Mouse (Mus musculus) left cerebral cortex, adult 2 months (tissue): ENCODE results near the gene Tnfrsf21. TPM values are rescaled to one million over a fixed set of nuclear protein-coding genes. Genes with fewer than 3 reads are reported as not detected.

Source experiments
- DNase-seq, 2 experiments: peaks; one replicate each; pipeline ENCODE4 v3.0.0; 2021 to 2022; ENCODE audit warnings: low spot score in 2 of 2, mixed read lengths in 1 of 2; ENCODE audit errors: extremely low spot score in 1 of 2
- H3K27ac ChIP-seq: fragments of 200-600 bp; 2 replicates; pipeline ENCODE4 v1.8.1; 2022
- H3K4me3 ChIP-seq: fragments of 200-600 bp; 2 replicates; pipeline ENCODE4 v1.8.1; 2022
- CTCF ChIP-seq: fragments of 200-600 bp; IDR thresholded peaks from 2 replicates; pipeline ENCODE4 v1.8.1; 2022; ENCODE audit warnings: antibody characterized with exemption, mild to moderate bottlenecking, moderate library complexity
- intact Hi-C: fragments of 180-260 bp; cut with DNase I; formaldehyde crosslinking; loops from one replicate; pipeline ENCODE4 v1.15.1; 2025
- total RNA-seq, 2 experiments: library from RNA; stranded (reverse); gene quantifications; 2 replicates each; pipeline ENCODE4 v1.2.3; 2021

Tnfrsf21 gene
- total RNA-seq, 2 experiments from 2014 or later = 81.4 to 82.2 TPM

DNA sequence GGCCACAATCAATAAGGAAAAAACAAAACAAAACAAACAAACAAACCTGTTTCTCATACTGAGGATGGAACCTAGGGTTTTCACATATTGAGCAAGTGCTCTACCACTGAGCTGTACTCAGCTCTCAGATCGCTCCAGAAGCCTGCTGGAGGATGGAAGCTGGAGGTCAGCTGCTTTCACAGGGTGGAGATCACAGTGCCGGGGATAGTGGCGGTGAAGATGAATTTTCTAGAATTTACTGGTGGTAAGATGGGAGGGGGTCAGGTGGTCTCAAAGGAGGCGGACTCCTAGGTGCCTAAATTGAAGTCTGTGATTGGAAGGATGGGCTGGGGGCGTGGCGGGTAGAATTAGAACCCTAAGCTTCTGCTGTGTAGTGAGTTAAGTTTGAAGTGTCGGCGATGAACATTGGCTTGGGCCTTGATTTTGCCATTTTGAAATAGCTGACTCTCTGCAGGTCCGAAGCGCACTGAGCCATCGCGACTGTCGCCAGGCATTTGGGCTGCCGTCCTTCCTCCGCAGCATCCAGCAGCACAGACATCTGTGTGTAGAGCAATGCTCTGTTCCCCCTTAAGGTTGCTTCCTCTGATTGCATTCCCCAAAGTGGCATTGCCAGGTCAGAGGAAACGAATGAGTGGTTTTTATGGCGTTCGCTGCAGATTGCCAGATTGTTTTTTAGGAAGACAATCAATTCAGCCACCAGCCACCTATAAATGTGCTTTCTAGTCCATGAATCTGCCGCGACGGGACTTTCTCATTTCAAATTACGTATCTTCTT, 9.7 kb downstream of the Tnfrsf21 start:
- Histone ChIP-seq H3K4me3 (no peak overlapping the region), H3K27ac (no peak overlapping the region)
- no peak for TF ChIP-seq CTCF
- DNase-seq = no peak
- intact Hi-C loops = no loop called here

DNA sequence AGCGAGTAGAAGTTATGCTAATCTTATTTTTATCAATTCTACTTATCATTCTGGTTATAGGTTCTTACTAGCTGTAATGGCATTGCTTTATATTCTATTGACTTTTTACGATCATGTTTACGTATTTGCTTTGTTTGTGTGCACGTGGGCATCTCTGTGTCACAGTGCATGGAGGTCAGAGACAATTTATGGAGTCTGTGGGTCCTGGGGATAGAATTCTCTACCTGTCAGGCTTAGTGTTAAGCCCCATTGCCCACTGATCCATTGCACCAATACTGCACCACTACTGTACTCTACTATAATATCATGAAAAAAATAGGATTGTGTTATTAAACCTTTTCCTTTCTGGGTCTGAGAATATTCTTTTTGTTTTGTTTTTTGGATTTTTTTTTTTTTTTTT, 10.4 kb downstream of the Tnfrsf21 start:
- TF ChIP-seq CTCF = no peak
- no peak overlapping the region for H3K27ac ChIP-seq
- no peak overlapping the region for H3K4me3 ChIP-seq
- intact Hi-C loops = no loop called here
- DNase-seq = no peak

DNA sequence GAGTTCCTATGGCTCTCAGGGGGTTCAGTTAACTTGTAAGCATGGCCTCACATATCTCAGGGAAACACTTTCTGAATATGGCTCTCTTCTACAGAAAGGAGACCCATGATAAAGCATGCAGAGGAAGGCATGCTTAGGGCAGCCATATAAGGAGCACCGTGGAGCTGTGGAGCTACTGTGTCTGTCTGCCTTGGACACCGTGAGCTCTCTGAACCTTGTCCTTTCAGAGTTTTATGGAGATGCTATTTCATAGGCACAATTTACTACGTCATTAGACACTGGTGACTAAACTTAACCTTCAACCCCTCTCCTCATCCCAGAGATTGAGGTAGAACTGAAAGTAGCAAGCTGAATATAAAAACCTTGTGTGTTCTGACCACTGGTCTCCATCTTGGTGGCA, 13.2 kb downstream of the Tnfrsf21 start:
- Histone ChIP-seq H3K27ac (peak overlapping the region; percentile 65; the same call in 1 of the 2 replicates), H3K4me3 (no peak overlapping the region)
- no peak for TF ChIP-seq CTCF
- DNase-seq = no peak
- intact Hi-C loops = no loop called here

DNA sequence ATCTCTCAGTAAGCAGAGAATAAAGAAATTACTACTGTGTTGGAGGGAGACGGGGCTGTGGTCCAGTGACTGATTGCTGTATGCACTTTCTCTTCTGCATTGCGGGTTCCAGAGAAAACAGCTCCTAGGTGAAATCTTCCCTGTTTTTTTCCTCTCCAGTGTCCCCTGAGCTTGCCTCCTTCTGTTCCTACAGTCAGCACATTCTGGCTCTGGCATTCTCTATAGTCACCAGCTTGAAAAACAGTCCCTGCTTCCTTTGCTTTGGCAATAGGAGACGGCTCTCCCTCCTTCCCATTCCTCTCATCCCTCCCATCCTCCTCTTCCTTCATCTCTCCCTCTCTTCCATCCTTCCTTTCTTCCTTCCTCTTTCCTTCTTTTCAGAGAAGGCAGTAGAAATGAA, 13.9 kb downstream of the Tnfrsf21 start:
- Histone ChIP-seq H3K27ac (peak overlapping the region; percentile 65), H3K4me3 (no peak overlapping the region)
- DNase-seq = no peak
- intact Hi-C loops = no loop called here
- no peak for TF ChIP-seq CTCF

DNA sequence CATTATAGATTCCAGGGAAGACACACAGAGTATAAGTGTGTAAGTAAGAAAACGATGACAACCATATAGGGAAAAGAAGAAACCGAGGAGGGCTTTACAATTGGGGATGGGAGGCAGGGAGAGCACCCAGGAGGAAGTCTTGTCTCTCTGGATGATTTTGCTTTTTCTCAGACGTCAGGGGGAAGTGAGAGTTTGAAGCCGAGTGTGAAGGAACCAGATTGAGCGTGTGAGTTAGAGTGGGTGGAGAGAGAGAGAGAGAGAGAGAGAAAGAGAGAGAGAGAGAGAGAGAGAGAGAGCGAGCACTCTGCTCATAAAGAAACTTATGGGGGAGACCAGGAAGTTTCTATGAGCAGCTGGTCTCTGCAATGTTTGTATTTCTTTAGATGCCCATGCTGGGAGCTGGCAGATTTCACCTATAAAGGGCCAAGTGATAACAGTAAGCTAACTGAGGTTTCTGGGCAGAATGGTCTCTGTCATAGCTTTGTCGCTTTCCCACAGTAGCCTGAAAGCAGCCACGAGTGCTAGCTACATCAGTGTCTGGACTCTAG, 16.2 kb downstream of the Tnfrsf21 start:
- no peak for TF ChIP-seq CTCF
- H3K4me3 ChIP-seq = no peak overlapping the region
- peak in 1 of 2 experiments; percentile 30 for DNase-seq
- intact Hi-C loops = loop anchor here (2.0 kb wide), 1 partner anchor 44 kb away; no protein-coding TSS in a partner anchor
- peak overlapping the region; percentile 55 for H3K27ac ChIP-seq

DNA sequence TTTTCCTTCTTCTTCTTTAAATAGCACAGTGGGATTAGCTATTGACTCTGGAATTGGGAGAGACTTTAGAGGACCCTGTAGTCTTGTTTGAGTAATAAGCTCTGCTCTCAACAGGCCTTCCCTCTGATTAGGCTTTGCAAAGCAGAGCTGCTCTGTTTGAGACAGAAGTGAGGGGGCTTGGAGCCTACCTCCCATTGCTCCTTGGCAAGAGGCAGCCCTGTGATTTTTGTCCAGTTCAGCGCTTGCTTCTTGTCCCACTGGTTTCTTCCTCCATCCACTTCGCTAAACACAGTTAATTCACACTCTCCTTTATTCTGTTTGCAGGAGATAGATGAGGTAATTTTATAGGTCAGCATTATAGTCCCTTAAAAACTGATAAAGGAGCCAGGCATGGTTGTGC, 19.0 kb downstream of the Tnfrsf21 start:
- Histone ChIP-seq H3K4me3 (no peak overlapping the region), H3K27ac (no peak overlapping the region)
- no peak for DNase-seq
- intact Hi-C loops = no loop called here
- no peak for TF ChIP-seq CTCF

DNA sequence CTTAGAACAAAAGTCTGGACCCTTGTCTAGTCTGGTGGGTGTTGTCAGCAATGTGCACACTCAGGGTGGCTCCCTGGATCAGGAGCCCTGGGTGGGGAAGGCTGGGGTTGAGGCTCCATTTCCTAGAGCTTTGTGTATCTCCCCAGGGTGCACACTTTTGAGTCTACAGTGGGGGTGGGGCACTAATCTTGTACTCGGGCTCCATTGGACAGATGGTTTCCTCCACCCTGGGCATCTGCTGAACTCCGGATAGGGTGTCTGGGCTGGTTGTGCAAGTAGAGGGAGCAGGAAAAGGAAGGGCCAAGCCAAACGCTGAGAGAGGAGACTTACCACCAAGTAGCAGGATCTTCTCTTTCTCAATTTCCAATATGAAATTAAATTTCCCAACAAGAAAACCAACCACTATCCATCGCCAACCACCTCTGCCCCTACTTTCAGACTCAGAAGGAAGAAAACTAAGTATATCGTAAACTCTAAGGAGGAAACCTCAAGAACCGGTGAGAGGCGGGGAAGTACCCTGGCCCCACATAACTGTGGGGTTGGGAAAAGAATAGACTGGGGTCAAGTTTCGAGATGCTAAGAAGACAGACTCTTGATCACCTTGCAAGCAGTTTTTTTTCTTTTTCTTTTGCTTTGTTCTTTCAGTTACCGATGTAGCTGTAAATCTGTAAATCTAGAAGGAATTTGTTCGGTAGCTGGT, 19.9 kb downstream of the Tnfrsf21 start:
- intact Hi-C loops = no loop called here
- TF ChIP-seq CTCF = no peak
- no peak overlapping the region for H3K27ac ChIP-seq
- DNase-seq = no peak
- no peak overlapping the region for H3K4me3 ChIP-seq

DNA sequence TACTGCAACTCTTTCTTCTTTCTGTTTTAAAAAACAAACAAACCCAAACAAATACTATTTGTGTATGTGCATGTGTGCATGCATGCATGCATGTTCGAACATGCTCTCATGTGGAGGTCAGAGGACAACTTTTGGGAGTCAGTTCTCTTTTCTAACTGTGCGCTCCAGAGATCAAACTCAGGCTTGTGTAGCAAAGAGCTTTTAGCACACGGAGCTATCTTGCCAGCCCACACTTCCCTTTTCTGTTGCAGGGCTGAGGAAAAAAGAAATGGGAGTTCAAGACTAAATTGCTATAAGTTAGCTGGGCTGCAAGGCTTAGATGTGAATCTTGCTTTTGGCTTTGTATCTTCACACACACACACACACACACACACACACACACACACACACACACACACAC, 24.2 kb downstream of the Tnfrsf21 start:
- DNase-seq = no peak
- TF ChIP-seq CTCF = no peak
- intact Hi-C loops = no loop called here

DNA sequence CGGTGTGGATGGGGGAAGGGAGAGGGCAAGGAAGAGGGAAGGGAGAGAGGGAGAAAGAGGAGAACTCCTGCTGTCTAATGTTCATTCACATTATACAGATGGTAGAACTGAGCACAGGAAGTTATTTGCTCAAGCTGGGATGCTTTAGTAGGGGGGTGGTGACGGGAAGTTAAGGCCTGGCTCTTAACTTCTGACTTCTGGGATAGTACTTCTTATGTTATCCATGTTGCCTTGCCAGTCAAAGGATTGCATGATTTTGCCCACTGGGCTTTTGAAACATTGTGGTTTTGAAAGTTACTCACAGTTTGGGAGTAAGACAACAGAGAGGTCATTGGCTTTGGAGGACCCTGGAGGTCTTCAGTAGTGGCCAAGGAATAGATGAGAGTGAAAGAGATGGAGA, 34.3 kb downstream of the Tnfrsf21 start:
- no peak for TF ChIP-seq CTCF
- intact Hi-C loops = no loop called here
- Histone ChIP-seq H3K27ac (no peak overlapping the region), H3K4me3 (no peak overlapping the region)
- DNase-seq = no peak

More for the DNA sequence above, 24.2 kb downstream of the Tnfrsf21 start:
- Histone ChIP-seq H3K27ac (no peak overlapping the region), H3K4me3 (no peak overlapping the region)

DNA sequence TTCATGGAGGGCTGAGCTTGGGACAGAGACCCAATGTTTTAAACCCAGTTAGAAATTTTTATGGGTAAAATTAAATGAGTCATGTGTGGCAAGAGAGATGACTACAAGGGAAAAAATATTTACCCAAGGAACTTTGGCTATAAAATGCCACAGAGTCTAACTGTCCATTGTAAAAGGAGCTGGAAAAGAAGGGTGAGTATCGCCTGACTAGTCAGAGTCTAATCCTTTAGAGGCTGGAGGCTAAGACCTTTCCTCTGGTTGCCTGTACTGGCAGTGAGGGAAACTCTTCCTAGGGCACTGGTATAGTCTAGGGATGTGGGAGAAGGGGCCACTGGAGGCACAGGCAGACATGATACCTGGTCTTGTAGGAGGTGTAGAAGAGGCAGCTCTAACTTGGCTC, 36.4 kb downstream of the Tnfrsf21 start:
- DNase-seq = no peak
- TF ChIP-seq CTCF = no peak

DNA sequence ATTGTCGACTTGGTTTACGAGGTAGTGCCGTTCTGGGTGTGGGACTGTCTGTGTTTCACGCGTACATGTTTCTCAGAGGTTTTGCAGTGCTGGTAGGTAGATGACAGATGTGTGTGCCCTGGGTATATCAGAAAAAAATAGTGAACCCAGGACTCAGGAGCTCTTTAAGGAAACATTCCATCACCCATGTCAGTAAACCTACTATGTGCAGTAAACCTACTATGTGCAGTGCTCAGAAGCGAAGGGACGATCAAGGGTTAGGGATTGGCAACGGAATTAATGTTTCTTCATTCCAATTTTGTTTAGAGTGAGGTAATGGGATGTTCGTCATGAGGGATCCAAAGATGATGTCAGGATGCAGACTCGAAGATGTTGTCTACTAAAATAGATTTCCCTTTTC, 37.6 kb downstream of the Tnfrsf21 start:
- no peak overlapping the region for H3K27ac ChIP-seq
- H3K4me3 ChIP-seq = no peak overlapping the region
- intact Hi-C loops = no loop called here
- DNase-seq = no peak
- no peak for TF ChIP-seq CTCF

More for the DNA sequence above, 36.4 kb downstream of the Tnfrsf21 start:
- Histone ChIP-seq H3K4me3 (no peak overlapping the region), H3K27ac (no peak overlapping the region)
- intact Hi-C loops = no loop called here

DNA sequence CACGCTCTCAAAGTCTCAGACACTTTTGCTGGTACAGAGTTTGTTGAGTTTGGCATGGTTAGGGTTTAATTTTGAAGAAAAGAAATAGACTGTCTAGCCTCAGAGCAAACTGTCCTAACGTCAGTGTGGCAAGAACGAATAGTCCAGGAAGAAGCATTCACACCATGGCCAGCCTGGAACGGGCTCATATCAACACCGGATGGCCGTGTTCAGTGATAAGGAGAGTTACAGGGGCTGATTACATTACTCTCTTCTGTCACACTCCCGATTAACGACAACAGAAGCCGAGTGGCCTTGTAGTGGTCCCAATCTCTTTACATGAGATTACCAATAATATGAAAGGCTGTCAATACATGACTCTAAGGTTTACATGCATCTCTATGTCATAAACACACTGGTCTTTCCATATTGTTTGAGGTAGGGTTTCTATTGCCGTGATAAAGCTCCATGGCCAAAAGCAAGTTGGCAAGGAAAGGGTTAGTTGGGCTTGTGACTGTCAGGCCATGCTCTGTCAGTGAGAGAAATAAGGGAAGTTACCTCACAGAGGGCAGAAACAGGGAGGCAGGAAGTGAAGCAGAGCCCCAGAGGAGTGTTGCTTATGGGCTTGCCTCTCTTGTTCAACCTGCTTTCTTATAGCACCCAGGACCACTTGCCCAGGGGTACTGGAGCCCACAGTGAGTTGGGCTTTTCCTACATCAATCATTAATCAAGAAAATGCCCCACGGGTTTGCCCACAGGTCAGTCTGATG, 42.1 kb downstream of the Tnfrsf21 start:
- intact Hi-C loops = no loop called here
- DNase-seq = no peak
- no peak for TF ChIP-seq CTCF
- H3K4me3 ChIP-seq = no peak overlapping the region
- no peak overlapping the region for H3K27ac ChIP-seq
